In the genomic region with DNA sequence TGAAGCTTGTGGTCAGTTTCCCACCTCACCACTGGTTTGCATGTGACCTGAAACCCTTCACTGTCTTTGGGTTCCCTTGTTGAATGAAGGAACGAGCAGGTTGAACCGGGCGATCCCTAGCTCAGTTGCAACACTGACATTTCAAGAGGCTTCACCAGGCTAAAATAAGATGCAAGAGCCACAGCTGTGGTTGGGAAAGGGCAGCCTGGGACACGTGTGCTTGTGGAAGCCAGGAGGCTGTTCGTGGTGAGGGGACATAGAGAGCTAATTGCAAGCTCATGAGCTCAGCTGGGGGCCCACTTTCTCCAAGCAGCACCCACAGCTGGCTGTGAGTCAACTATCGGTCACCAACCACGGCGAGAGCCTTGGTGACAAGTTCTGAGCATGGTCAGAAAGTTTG, we compare ENCODE assay signal across 22 mouse cellular contexts.
A peak's percentile ranks its signal among the peaks of the same experiment; 100 is the strongest.
DNase-seq lines count a peak whose midpoint lies in the region; ATAC-seq and TF ChIP-seq lines count a peak whose summit lies in the region.
"Had no signal": no experiment of that assay in that cellular context is flagged by ENCODE, and none has a peak within 500 bp of the region (broad histone marks: within the 10 kb centered on the region; RNA-seq: fewer than 3 reads in every experiment).

No protein-coding gene starts in this region.

- intact Hi-C loops in gastrocnemius, adult 2 months (cut with DNase I) = loop anchor here (5.0 kb wide), 1 partner anchor 51 kb away; no protein-coding TSS in a partner anchor
- intact Hi-C loops in gastrocnemius, postnatal 14 days (cut with DNase I; ENCODE audit: low total_unique reads) = no loop called here
- intact Hi-C loops in left cerebral cortex, postnatal 14 days (cut with DNase I) = no loop called here

- H3K27ac ChIP-seq in gastrocnemius, adult 2 months = peak overlapping the region; percentile 92
- H3K27ac ChIP-seq: heart, embryonic 13.5 days; hindbrain, embryonic 12.5 days; macrophage; midbrain, embryonic 12.5 days; neural tube, embryonic 12.5 days had no signal

- DNase-seq in gastrocnemius, adult 2 months = peak; percentile 76
- DNase-seq in gastrocnemius, postnatal 14 days = no peak
- peak; percentile 51 for DNase-seq in 416B (ENCODE audit: low read depth)
- no peak for DNase-seq in kidney, postnatal 10 days
- no peak for DNase-seq in left cerebral cortex, postnatal 14 days (ENCODE audit: low spot score in 2 of 2)
- DNase-seq: adrenal gland, adult 8-10 months; B cell, adult 2 months; cerebellum, adult 2 months; cerebellum, postnatal 25 days; heart, adult 11 months; heart, postnatal 14 days; kidney, adult 11 months; retina, postnatal 1 day; thymus, postnatal 14 days had no signal

- no peak overlapping the region for H3K4me3 ChIP-seq in gastrocnemius, adult 2 months
- H3K4me3 ChIP-seq: heart, embryonic 13.5 days; hindbrain, embryonic 12.5 days; midbrain, embryonic 12.5 days; neural tube, embryonic 12.5 days had no signal

- peak; percentile 94 for ATAC-seq in granulocyte monocyte progenitor cell, adult 5-6 weeks (replicated peaks; ENCODE audit: poor library complexity, severe bottlenecking)
- peak; percentile 76 for ATAC-seq in megakaryocyte progenitor cell, adult 5-6 weeks (replicated peaks; ENCODE audit: poor library complexity)
- ATAC-seq: forebrain, embryonic 16.5 days had no signal

- TF ChIP-seq CTCF in gastrocnemius, adult 2 months (IDR thresholded peaks at IDR 0.05) = no peak

Comparison
In these comparisons a context has a peak if more than half of its experiments do, and no peak if none do; other contexts are left out.
1. DNase-seq: peak in gastrocnemius, adult 2 months (single experiment) and 416B (single experiment); none in gastrocnemius, postnatal 14 days (single experiment), kidney, postnatal 10 days (single experiment) and left cerebral cortex, postnatal 14 days (0 of 2).